Mouse (Mus musculus) midbrain, embryonic 15.5 days (tissue): ENCODE measurements around the gene Lyzl4. TPM values are rescaled to one million over a fixed set of nuclear protein-coding genes. Genes with fewer than 3 reads are reported as not detected.
"Not testable (repeated sequence)": the region's sequence is repeated elsewhere in the genome, so short reads cannot be mapped to it uniquely, and the experiment has no call there.

Source experiments
- ATAC-seq: fragments of 200-750 bp; cut with Nextera tagmentation; replicated peaks from 2 replicates; pipeline ENCODE4 v1.8.0; 2017; ENCODE audit warnings: moderate TSS enrichment
- H3K27ac ChIP-seq: fragments of 300-500 bp; sonication (generic); 2 replicates; pipeline ENCODE4 v1.5.1; 2015; ENCODE audit warnings: mild to moderate bottlenecking, inconsistent platforms
- H3K27me3 ChIP-seq: fragments of 300-500 bp; sonication (generic); replicated peaks from 2 replicates; pipeline ENCODE4 v1.6.1; 2015; ENCODE audit warnings: inconsistent platforms
- H3K36me3 ChIP-seq: fragments of 300-500 bp; sonication (generic); replicated peaks from 2 replicates; pipeline ENCODE4 v1.6.1; 2015; ENCODE audit warnings: inconsistent platforms
- H3K4me1 ChIP-seq: fragments of 300-500 bp; sonication (generic); 2 replicates; pipeline ENCODE4 v1.6.1; 2015; ENCODE audit warnings: inconsistent platforms
- H3K4me2 ChIP-seq: fragments of 300-500 bp; sonication (generic); 2 replicates; pipeline ENCODE4 v1.6.1; 2015; ENCODE audit warnings: inconsistent platforms, mild to moderate bottlenecking, moderate library complexity
- H3K4me3 ChIP-seq: fragments of 300-500 bp; sonication (generic); 2 replicates; pipeline ENCODE4 v1.5.1; 2015; ENCODE audit warnings: mild to moderate bottlenecking, inconsistent platforms
- H3K9ac ChIP-seq: fragments of 300-500 bp; sonication (generic); 2 replicates; pipeline ENCODE4 v1.6.1; 2015; ENCODE audit warnings: mild to moderate bottlenecking, inconsistent platforms
- H3K9me3 ChIP-seq: fragments of 300-500 bp; sonication (generic); 2 replicates; pipeline ENCODE4 v1.6.1; 2016; ENCODE audit warnings: inconsistent platforms
- WGBS: fragments of 180-500 bp; shearing (Covaris S2); methylation state at CpG from one replicate; pipeline ENCODE4 v1.1.7; 2015; ENCODE audit warnings: mixed read lengths; 5-methylcytosine and 5-hydroxymethylcytosine counted together
- polyA plus RNA-seq: library from polyadenylated mRNA; unstranded; fragments of >200 nt; fragmentation: Nextera tagmentation; extraction: Ambion mirVana; gene quantifications from 2 replicates; pipeline ENCODE4 v1.2.1, GENCODE M21; 2015

The Lyzl4 gene
- polyA plus RNA-seq, 1 experiment from 2014 or later: 0.18 TPM

DNA sequence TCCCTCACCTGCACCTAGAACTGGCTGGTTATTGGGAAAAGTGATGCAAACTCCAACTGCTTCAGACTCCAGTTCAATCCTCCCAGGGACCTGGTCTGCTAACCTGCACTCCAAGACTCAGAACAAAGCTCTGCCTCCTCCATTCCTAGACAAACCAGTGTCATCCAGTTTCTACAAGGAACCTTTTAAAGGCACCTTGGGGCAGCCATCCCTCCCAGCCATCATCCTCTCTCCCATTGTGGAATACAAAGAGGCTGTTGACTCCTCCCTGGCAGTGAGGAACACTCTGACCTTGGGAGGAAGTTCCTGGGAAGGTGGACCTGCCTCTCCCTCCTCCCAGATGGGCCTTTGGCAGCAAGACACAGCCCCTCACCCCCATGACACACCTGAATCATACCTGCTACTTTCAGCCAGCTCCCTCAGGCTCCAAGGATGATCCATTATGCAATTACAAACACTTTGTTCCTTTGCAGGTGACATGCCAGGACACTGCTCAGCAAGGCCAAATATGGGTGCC lies 27.6 kb downstream of the Lyzl4 start:
- Histone ChIP-seq H3K36me3 (no peaks in the 10 kb centered on the region), H3K9ac (no peak overlapping the region), H3K9me3 (no peaks in the 10 kb centered on the region), H3K4me3 (no peak overlapping the region), H3K4me1 (no peaks in the 10 kb centered on the region), H3K27ac (no peak overlapping the region), H3K27me3 (no peaks in the 10 kb centered on the region), H3K4me2 (no peak overlapping the region)
- no peak for ATAC-seq

DNA sequence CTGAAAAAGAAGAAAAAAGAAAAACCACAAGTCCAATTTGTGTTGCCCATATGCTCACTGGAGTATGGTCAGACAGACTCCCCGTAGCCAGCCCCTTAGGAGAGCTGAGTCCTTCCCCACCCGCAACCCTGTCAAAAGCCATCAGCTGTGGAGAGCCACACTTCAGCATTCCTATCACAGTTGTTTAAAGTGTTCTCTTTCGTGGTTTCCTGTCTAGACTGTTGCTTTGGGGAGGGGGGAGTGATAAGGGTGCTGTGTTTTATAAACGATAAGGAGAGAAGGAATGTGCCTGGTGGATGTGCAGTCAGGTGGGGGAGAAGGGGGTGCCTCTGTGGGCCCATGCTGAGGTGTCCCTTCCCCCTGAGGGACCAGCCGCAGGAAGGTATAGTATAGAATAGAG lies 28.7 kb downstream of the Lyzl4 start:
- ATAC-seq: no peak

DNA sequence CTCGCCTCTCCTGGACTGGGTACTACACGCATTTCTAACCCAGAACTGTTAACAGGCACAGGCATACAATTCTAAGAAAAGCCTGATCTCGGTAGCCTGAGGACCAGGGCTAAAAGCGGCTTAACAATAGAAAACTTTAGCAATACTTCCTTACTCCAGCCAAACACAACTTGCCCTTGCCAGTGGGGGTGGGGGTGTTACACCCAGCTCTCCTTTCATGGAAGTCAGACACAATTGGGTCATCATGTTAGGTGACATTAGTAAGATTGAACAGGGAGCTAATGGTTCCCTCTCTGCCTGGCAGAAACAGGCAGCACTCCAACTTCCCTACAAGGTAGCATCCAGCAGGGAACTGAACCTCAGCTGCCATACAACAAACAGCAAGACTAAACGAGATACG lies 32.5 kb downstream of the Lyzl4 start:
- no peak for ATAC-seq

More for the DNA sequence above, 28.7 kb downstream of the Lyzl4 start:
- Histone ChIP-seq H3K9me3 (no peaks in the 10 kb centered on the region), H3K4me2 (no peak overlapping the region), H3K4me3 (no peak overlapping the region), H3K27me3 (no peaks in the 10 kb centered on the region), H3K9ac (no peak overlapping the region), H3K27ac (no peak overlapping the region), H3K4me1 (no peaks in the 10 kb centered on the region), H3K36me3 (no peaks in the 10 kb centered on the region)
- 84% methylated on average over 5 of the region's 5 CpGs for WGBS

DNA sequence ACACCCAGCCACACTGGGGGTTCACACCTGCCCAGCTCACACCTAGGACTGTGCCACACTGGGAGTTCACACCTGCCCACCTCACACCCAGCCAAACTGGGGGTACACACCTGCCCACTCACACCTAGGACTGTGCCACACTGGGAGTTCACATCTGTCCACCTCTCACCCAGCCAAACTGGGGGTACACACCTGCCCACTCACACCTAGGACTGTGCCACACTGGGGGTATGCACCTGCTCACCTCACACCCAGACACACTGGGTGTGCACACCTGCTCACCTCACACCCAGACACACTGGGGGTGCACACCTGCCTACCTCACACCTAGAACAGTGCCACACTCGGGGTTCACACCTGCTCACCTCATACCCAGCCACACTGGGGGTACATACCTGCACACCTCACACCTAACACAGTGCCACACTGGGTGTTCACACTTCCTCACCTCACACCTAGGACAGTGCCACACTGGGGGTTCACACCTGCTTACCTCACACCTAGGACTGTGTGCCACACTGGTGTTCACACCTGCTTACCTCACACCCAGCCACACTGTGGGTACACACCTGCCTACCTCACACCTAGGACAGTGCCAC lies 35.3 kb downstream of the Lyzl4 start:
- no peaks in the 10 kb centered on the region for H3K9me3 ChIP-seq
- no peak overlapping the region for H3K27ac ChIP-seq
- H3K4me3 ChIP-seq: no peak overlapping the region
- H3K27me3 ChIP-seq: no peaks in the 10 kb centered on the region
- no peak overlapping the region for H3K4me2 ChIP-seq
- WGBS: 53% methylated on average over 1 of the region's 1 CpGs
- ATAC-seq: peak; percentile 37; the same call in 1 of the 2 replicates
- H3K9ac ChIP-seq: no peak overlapping the region
- no peaks in the 10 kb centered on the region for H3K4me1 ChIP-seq
- H3K36me3 ChIP-seq: no peaks in the 10 kb centered on the region

More for the DNA sequence above, 32.5 kb downstream of the Lyzl4 start:
- no peak overlapping the region for H3K4me2 ChIP-seq
- 75% methylated on average over 6 of the region's 6 CpGs for WGBS
- no peak overlapping the region for H3K9ac ChIP-seq
- H3K4me3 ChIP-seq: no peak overlapping the region
- no peaks in the 10 kb centered on the region for H3K4me1 ChIP-seq
- no peaks in the 10 kb centered on the region for H3K9me3 ChIP-seq
- no peak overlapping the region for H3K27ac ChIP-seq
- no peaks in the 10 kb centered on the region for H3K27me3 ChIP-seq
- no peaks in the 10 kb centered on the region for H3K36me3 ChIP-seq

DNA sequence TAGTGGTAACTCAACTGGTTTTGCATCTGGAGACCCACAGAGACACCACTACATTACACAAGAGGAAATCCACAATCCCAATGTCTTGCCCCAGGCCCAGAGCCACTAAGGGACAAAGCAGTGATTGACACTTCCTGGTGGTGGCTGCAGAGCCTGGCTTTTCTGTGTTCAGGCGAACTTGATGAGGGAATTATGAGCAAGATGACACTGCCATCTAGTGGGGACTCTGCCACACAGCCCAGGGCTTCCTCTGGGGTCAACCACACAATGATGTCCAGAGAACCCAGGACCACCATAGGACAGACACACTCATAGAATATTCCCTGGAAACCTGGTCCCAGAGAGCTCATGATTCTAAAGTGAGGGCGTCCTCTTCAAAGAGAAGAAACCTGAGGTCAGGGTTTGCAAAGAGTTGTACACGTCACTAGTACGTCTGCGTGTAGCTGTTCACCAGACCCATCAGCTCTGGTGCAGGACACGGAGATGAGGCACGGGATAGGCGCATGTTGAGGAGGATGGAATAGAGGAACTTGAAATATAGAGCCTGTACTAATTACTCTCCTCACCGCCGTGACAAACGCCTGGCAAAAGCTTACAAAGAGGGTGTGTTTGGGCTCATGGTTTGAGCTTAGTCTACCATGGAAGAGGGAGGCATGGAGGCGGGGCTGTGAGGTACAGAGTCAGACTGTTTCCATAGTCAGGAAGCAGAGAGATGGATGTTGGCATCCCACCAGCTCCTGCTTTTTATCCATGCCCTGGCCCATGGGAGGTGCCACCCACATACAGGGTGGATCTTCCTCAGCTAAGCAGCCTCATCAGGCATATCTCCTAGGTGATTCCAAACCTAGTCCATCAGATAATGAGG lies 36.2 kb downstream of the Lyzl4 start:
- WGBS: 51% methylated on average over 12 of the region's 12 CpGs

DNA sequence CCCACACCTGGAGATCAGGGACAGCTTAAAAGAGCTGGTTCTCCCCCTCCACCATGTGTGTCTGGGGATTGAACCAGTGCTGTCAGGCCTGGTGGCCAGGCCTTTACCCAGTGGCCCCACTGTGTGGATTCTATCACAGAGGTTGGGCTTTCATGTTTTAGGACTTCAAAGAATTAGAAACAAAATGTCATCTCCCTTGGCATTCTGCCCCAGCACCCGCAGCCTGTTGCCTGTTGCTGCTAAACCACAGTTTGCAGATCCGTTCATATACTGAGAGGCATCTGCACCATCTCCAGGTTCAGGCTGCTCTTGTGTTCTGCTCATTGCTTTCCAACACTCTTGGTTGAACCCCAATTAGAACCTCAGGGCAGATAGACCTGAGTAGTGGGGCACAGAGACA lies 39.5 kb downstream of the Lyzl4 start:
- ATAC-seq: no peak
- Histone ChIP-seq H3K27ac (no peak overlapping the region), H3K9ac (no peak overlapping the region), H3K9me3 (no peaks in the 10 kb centered on the region), H3K4me2 (no peak overlapping the region), H3K27me3 (no peaks in the 10 kb centered on the region), H3K4me1 (0 out of 2 replicates have a peak, but pooled peaks cover 6% of the 10 kb centered on the region), H3K4me3 (no peak overlapping the region), H3K36me3 (no peaks in the 10 kb centered on the region)
- 87% methylated on average over 2 of the region's 2 CpGs for WGBS

More for the DNA sequence above, 36.2 kb downstream of the Lyzl4 start:
- Histone ChIP-seq H3K4me2 (no peak overlapping the region), H3K27me3 (no peaks in the 10 kb centered on the region), H3K27ac (no peak overlapping the region), H3K36me3 (no peaks in the 10 kb centered on the region), H3K4me1 (0 out of 2 replicates have a peak, but pooled peaks cover 6% of the 10 kb centered on the region), H3K9me3 (no peaks in the 10 kb centered on the region), H3K4me3 (no peak overlapping the region), H3K9ac (no peak overlapping the region)
- ATAC-seq: peak; percentile 89

DNA sequence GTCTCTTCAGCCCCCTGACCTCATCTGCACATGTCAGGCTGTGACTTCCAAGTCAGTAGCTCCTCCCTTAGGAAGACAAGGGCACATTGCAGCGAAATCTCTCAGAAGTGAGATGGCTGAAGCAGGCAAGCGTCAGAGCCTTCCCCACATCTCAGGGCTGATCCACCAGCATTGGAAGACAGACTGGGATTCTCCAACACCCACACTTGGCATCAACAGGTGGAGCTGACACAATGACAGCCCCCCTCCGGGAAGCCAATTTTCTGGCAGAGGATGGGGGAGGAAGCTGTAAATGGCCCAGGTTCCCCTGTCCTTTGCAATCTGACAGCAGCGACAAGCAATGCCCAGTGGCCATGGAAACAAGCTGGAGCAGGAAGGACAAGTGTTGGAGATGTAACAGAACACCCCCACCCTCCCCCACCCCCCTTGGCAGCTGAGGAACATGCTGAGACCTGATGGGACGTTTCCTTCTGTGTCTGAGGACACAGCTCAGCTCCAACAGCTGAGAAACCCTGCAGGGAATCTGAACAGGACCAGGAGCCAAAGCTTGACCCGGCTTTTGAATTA lies 41.0 kb downstream of the Lyzl4 start:
- Histone ChIP-seq H3K9me3 (no peaks in the 10 kb centered on the region), H3K9ac (no peak overlapping the region), H3K4me3 (no peak overlapping the region), H3K27ac (no peak overlapping the region), H3K36me3 (no peaks in the 10 kb centered on the region), H3K27me3 (no peaks in the 10 kb centered on the region), H3K4me1 (0 out of 2 replicates have a peak, but pooled peaks cover 6% of the 10 kb centered on the region), H3K4me2 (no peak overlapping the region)
- 42% methylated on average over 6 of the region's 6 CpGs for WGBS
- ATAC-seq: no peak

DNA sequence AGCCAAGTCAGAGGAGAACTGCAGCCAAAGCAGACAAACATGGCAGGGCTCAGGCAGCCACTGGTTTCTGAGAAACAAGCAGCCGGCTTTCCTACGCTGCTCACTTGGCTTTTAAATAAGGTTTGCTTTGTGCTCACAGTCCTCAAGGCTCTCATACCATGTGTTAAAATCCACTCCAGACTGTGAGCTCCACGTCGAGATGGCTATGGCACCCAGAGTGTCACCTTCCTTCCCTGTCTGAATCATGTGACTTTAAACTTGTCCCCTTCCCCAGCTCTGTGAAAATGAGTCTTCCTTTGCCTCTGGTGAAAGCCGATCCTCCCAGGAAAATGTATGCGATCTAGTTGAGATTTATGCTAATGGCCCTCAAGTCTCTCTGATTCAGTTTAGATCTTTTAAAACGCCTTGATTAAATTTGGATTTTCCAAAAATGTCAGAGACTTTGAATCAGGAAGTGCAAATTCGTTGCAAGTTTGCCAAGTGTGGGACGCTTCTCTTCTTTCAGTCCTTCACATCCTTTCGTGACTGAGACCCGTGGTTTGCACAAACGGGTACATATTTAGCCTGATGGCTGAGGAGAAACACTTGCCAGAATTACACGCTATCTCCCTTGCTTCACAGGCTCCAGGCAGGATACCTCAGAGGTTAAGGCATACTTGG lies 41.6 kb downstream of the Lyzl4 start:
- ATAC-seq: no peak

DNA sequence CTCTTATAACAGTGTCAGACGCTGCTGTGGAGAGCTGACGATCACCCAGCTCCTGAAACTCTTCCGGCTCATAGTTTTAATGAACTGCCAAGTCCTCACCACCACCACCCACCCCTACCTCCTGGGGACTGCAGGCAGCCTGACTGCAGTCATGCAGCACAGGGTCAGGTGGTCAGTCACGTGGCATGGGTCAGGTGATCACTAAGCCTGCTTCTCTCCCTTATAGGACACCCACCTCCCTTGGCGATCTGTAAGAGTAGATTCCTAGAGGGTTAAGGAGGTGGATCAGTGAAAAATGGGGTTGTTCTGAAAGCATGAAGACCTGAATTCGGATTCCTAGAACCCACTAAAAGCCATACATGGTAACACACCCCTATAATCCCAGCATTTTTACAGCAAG lies 42.3 kb downstream of the Lyzl4 start:
- no peak overlapping the region for H3K4me3 ChIP-seq
- 81% methylated on average over 6 of the region's 6 CpGs for WGBS
- H3K4me1 ChIP-seq: 0 out of 2 replicates have a peak, but pooled peaks cover 6% of the 10 kb centered on the region
- H3K9me3 ChIP-seq: no peaks in the 10 kb centered on the region
- no peaks in the 10 kb centered on the region for H3K27me3 ChIP-seq
- ATAC-seq: no peak
- H3K4me2 ChIP-seq: no peak overlapping the region
- H3K27ac ChIP-seq: no peak overlapping the region
- no peaks in the 10 kb centered on the region for H3K36me3 ChIP-seq
- H3K9ac ChIP-seq: no peak overlapping the region

More for the DNA sequence above, 41.6 kb downstream of the Lyzl4 start:
- Histone ChIP-seq H3K4me1 (0 out of 2 replicates have a peak, but pooled peaks cover 6% of the 10 kb centered on the region), H3K27me3 (no peaks in the 10 kb centered on the region), H3K4me3 (no peak overlapping the region), H3K9ac (no peak overlapping the region), H3K4me2 (no peak overlapping the region), H3K9me3 (no peaks in the 10 kb centered on the region), H3K27ac (no peak overlapping the region), H3K36me3 (no peaks in the 10 kb centered on the region)
- WGBS: 57% methylated on average over 13 of the region's 13 CpGs

DNA sequence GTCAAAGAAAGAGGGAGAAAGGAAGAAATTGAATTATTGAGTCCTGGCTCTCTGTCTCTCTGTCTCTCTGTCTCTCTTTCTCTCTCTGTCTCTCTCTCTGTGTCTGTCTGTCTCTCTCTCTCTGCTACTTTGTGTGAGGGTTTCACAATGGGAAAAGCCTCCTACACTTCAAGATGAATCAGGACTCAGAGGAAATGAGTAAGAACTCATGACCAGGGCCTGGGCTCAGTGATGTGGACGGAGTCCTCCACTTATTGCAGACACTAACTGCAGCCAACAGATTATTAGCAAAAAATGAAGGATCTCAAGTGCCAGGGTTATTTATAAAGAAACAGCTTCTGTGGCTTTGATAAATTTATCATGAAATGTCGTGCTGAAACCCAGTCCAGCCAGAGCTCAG lies 43.8 kb downstream of the Lyzl4 start:
- Histone ChIP-seq H3K27me3 (no peaks in the 10 kb centered on the region), H3K36me3 (no peaks in the 10 kb centered on the region), H3K4me3 (no peak overlapping the region), H3K4me2 (no peak overlapping the region), H3K4me1 (0 out of 2 replicates have a peak, but pooled peaks cover 6% of the 10 kb centered on the region), H3K9ac (no peak overlapping the region), H3K27ac (no peak overlapping the region), H3K9me3 (no peaks in the 10 kb centered on the region)
- 84% methylated on average over 2 of the region's 2 CpGs for WGBS
- no peak for ATAC-seq

DNA sequence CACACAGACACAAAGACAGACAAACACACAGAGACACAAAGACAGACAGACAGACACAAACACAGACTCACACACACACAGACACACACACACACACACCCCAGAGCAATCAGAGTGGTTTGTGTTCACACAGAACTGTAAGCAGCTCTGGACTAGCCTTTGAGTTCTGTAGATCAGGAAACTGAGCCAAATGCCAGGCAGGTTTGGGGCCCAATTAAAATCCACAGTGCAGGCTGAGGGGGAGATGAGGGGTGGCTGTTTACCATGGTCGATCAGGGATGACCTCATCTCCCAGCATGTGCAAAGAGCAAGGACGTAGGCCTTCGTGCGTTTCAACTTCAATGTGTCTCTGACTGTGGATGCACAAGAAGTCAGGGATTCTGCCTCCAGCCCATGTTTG lies 47.1 kb downstream of the Lyzl4 start:
- ATAC-seq: no peak
- no peaks in the 10 kb centered on the region for H3K4me1 ChIP-seq
- no peaks in the 10 kb centered on the region for H3K36me3 ChIP-seq
- H3K9ac ChIP-seq: no peak overlapping the region
- H3K9me3 ChIP-seq: no peaks in the 10 kb centered on the region
- no peaks in the 10 kb centered on the region for H3K27me3 ChIP-seq
- 50% methylated on average over 4 of the region's 4 CpGs for WGBS
- no peak overlapping the region for H3K27ac ChIP-seq
- no peak overlapping the region for H3K4me3 ChIP-seq
- H3K4me2 ChIP-seq: no peak overlapping the region

DNA sequence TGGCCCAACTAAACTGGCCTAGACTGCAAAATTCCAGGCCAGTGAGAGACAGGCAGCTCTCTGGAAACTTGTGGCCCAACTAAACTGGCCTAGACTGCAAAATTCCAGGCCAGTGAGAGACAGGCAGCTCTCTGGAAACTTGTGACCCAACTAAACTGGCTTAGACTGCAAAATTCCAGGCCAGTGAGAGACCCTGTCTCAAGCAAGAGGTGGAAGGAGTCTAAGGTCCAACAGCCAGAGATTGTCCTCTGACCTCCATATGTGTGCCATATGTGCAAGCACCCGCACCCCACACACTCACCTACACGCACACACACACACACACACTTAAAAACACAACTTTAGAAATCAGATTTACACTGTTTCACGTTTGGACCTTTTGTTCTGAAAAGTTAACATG lies 48.1 kb downstream of the Lyzl4 start:
- not testable (repeated sequence) for ATAC-seq, H3K27me3 ChIP-seq, H3K4me3 ChIP-seq, H3K4me1 ChIP-seq, H3K9me3 ChIP-seq, H3K4me2 ChIP-seq, H3K9ac ChIP-seq, H3K27ac ChIP-seq, H3K36me3 ChIP-seq
- 89% methylated on average over 3 of the region's 3 CpGs for WGBS
